Mouse (Mus musculus) heart, postnatal 14 days (tissue): ENCODE results near the gene Rassf8. TPM values are rescaled to one million over a fixed set of nuclear protein-coding genes. Genes with fewer than 3 reads are reported as not detected.
A peak's percentile ranks its signal among the peaks of the same experiment; 100 is the strongest.

Source experiments
- DNase-seq, 2 experiments: peaks; one replicate each; pipeline ENCODE4 v3.0.0; 2021 to 2022
- intact Hi-C: fragments of 180-260 bp; cut with DNase I; formaldehyde crosslinking; loops from one replicate; pipeline ENCODE4 v1.15.1; 2025
- total RNA-seq, 2 experiments: library from RNA; stranded (reverse); gene quantifications; 2 replicates each; pipeline ENCODE4 v1.2.3; 2021

Rassf8 gene
- total RNA-seq, 2 experiments from 2014 or later: 58.2 to 58.4 TPM

- DNase-seq: no peak
These were observed 107.0 kb downstream of the Rassf8 start for GRCm38 (mm10) chr6:145853356-145854079.

DNA sequence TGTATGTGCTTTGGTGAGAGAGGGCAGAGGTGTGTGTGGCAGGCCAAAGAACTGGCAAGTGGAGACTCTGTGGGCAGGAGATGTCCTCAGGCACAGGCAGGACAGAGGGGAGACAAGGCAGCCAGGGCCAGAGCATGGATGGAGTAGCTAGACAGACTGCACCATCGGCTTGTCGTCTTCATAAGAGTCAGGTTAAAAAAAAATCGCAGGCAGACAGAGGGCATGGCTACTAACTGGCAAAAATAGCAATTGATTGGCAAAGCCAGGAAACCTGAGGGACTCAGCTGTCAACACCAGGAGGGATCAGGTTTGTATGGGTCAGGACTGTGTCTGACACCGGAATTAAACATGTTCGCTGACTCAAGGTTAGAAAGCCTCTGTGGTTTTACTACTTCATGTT is 108.2 kb downstream of the Rassf8 start:
- intact Hi-C loops: loop anchor here (2.0 to 5.0 kb wide), 2 partner anchors 24 to 418 kb away; no protein-coding TSS in a partner anchor
- DNase-seq: peak in 1 of 2 experiments; percentile 23

More at GRCm38 (mm10) chr6:145853356-145854079, 107.0 kb downstream of the Rassf8 start:
- intact Hi-C loops: loop anchor here (2.0 to 5.0 kb wide), 2 partner anchors 23 to 419 kb away; no protein-coding TSS in a partner anchor

GRCm38 (mm10) chr6:145855720-145856551 is 109.4 kb downstream of the Rassf8 start:
- intact Hi-C loops: loop anchor here (2.0 kb wide), 1 partner anchor 25 kb away; no protein-coding TSS in a partner anchor
- peak; percentile 94 to 98 for DNase-seq

DNA sequence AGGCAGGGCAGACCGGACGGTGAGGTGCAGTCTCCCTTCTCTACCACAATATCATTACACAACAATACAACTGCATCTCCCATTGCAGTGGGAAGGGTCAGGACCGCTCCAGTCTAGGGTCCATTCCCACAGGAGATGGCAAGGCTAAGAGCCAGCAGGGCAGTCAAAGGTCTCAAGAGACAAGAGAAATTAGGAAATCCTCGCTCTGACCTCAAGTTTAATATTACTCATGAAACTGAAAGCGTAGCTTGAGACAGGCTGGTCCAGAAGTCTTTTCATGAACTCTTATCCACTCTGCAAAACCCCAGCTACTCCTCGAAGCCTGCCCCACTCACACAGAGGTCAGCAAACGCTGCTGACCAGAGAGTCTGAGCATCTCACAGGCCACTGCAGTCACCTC is 110.9 kb downstream of the Rassf8 start:
- intact Hi-C loops: no loop called here
- DNase-seq: no peak

DNA sequence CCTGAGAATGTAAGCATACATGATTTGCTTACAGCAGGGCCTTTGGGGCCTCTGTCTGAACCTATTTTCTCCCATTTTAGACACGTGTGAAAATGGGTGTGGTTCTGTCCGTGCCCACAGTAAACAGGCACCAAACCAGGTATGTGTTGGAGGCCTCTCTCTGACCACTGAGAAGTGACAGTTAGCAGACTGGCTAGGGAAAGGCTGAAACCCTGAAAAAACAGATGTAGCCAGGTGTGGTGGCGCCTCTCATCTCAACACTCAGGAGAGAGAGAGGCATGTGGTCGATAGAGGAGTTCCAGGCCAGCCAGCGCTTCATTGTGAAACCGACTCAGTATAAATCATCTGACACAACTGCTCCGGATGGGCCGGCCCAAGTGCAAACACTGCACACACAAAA is 111.9 kb downstream of the Rassf8 start:
- DNase-seq: no peak
- intact Hi-C loops: no loop called here

GRCm38 (mm10) chr6:145860350-145860749 is 113.8 kb downstream of the Rassf8 start:
- intact Hi-C loops: loop anchor here (5.0 kb wide), 1 partner anchor 302 kb away; no protein-coding TSS in a partner anchor
- peak in 1 of 2 experiments; percentile 28 for DNase-seq

- intact Hi-C loops: loop anchor here (5.0 kb wide), 1 partner anchor 301 kb away; no protein-coding TSS in a partner anchor
- no peak for DNase-seq
These were observed 115.1 kb downstream of the Rassf8 start for GRCm38 (mm10) chr6:145861462-145862227.

DNA sequence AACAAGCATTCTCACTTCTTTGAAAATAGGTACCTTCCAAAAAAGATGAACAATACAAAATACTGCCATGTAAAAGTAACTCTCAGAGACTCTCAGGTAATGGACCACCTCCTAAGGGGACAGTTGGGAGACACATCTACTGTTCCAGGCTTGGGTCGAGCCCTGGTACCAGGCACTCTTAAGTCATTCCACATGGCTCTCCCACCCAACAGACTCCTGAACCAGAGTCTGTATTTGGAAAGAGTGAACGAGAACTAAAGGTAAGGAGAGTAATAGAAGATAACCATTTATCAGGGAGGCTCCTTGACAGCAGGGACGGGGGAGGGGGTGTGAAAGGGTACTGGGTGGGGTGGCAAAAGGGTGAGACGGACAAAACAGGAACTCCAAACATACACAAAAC is 115.8 kb downstream of the Rassf8 start:
- intact Hi-C loops: loop anchor here (5.0 kb wide), 1 partner anchor 300 kb away; no protein-coding TSS in a partner anchor

GRCm38 (mm10) chr6:145862739-145863064 is 116.2 kb downstream of the Rassf8 start:
- intact Hi-C loops: loop anchor here (5.0 kb wide), 1 partner anchor 300 kb away; no protein-coding TSS in a partner anchor
- no peak for DNase-seq

More for the DNA sequence above, 115.8 kb downstream of the Rassf8 start:
- DNase-seq: no peak

- peak; percentile 77 for DNase-seq
- intact Hi-C loops: loop anchor here (5.0 kb wide), 1 partner anchor 299 kb away; no protein-coding TSS in a partner anchor
These were observed 116.8 kb downstream of the Rassf8 start for GRCm38 (mm10) chr6:145863065-145863971.

DNA sequence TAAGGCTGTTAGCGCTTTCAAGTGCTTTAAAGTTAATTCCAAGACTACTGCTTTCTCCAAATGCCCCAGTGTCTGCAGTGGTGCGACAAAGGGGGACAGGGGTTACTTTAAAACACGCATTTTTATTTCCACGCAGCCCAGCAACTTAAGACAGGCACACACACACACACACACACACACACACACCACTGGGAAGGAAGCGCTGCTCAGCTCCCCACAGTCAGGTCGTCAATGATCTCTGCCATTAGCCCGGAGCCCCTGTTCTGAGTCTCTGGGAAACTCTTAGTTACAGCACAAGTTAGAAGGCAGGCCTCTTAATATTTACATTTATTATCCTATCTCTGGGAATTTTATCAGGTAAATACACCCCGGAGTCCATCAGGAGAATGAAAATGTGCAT is 117.6 kb downstream of the Rassf8 start:
- intact Hi-C loops: loop anchor here (5.0 kb wide), 1 partner anchor 298 kb away; no protein-coding TSS in a partner anchor
- DNase-seq: no peak

- intact Hi-C loops: loop anchor here (5.0 kb wide), 1 partner anchor 92 kb away; no protein-coding TSS in a partner anchor
- DNase-seq: peak; percentile 81 to 84
These were observed 118.8 kb downstream of the Rassf8 start, which contains the start of gene Bhlhe41 for GRCm38 (mm10) chr6:145865289-145865885. Gene Bhlhe41, minus strand, starts transcription at chr6:145865558.

GRCm38 (mm10) chr6:145865886-145866851 is 119.6 kb downstream of the Rassf8 start:
- intact Hi-C loops: loop anchor here (1.0 to 5.0 kb wide), 2 partner anchors 68 to 91 kb away; no protein-coding TSS in a partner anchor

GRCm38 (mm10) chr6:145867111-145867510 is 120.6 kb downstream of the Rassf8 start:
- DNase-seq: no peak
- intact Hi-C loops: loop anchor here (5.0 kb wide), 1 partner anchor 90 kb away; no protein-coding TSS in a partner anchor

More at GRCm38 (mm10) chr6:145865886-145866851, 119.6 kb downstream of the Rassf8 start:
- peak; percentile 94 to 95 for DNase-seq
